Mouse (Mus musculus) erythroblast, embryonic 14.5 days (primary cell): ENCODE measurements at regions not wholly inside any gene's neighbourhood (a gene's known extent, or its start where the extent isn't known, plus 50 kb on each side); places are given as distances from the start of the nearest gene placed in this dataset.
"Not testable (repeated sequence)": the region's sequence is repeated elsewhere in the genome, so short reads cannot be mapped to it uniquely, and the experiment has no call there.

Experiments
- GATA1 ChIP-seq: IDR thresholded peaks from 2 replicates; pipeline ENCODE4 v1.6.1; 2012; ENCODE audit warnings: low read length, inconsistent platforms, mixed read lengths
- TAL1 ChIP-seq: IDR thresholded peaks from 3 replicates; pipeline ENCODE4 v1.6.1; 2012; ENCODE audit warnings: low read length, inconsistent platforms, mixed read lengths

- TF ChIP-seq TAL1, GATA1: not testable (repeated sequence)
Observed at GRCm38 (mm10) chr2:15242276-15242675, 187.4 kb upstream of the Nsun6 start.
